Mouse (Mus musculus) regulatory T cell (primary cell): ENCODE results near the gene Rab11fip5.

Experiments used
- in situ Hi-C: fragments of 300-600 bp; cut with MboI, MseI; formaldehyde crosslinking; loops from one replicate; pipeline ENCODE4 v1.15.1; 2025; ENCODE audit warnings: high pct_unique_total_duplicates

Gene Rab11fip5

DNA sequence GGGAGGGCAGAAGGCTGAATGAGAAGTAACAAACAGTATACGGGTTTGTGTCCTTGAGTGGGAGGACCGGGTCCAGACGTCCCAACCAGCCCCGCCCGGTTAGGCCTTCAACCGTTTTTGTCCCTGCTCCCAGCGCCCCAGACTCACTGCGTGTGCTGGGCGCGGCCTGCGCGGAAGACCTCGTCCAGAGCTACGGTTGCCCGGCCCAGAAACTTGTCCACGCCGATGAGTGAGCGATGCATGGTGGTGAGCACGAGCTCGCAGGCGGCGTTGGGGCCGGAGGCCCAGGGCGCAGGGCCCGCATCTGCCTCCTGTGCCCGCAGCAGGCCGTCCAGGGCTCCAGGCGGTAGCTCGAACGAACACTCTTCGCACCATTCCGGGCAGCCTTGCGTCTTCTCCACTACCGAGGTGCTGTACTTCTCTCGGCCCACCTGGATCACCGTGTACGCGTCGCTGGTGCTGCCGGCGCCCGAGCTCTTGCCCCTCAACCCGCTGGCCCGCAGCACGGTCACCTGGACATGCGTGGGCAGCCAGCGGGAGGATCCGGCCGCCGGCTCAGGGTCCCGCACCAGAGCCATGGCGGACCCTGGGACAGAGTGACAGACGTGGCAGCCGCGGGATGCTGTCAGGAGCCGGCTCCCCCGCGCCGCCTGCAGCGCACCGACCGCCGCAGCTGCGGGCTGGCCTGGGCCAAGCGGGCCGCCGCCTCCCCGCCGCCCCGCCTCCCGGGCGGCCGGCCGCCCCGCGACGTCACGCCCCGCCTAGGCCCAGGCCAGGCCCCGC lies at the start of gene Rab11fip5:
Rab11fip5 (minus strand) TSS at position 684 of the 783 bp plus-strand sequence.
- in situ Hi-C loops = no loop called here

GRCm38 (mm10) chr6:85423836-85424379 lies 49.5 kb upstream of the Rab11fip5 start, which contains the start of gene Noto:
TSS of gene Noto (plus strand) at chr6:85423886.
- in situ Hi-C loops = no loop called here

DNA sequence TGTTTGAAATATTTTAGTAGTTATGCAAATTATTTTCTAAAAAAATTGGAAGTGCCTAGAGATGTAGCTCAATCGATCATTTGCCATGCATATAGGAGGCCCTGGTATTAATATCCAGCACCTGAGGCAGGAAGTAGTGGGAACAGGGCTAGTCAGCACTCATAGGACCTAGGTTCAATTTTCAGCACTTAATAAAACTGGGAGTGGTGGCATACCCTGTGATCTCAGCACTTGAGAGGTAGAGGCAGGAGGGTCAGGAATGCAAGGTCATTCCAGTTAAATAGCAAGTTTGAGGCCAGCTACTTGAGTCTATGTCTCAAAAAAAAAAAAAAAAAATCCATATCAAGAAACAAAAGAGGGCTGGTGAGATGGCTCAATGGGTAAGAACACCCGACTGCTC lies 44.7 kb upstream of the Rab11fip5 start:
- in situ Hi-C loops = no loop called here

- in situ Hi-C loops = no loop called here
Observed at GRCm38 (mm10) chr6:85415829-85416228, 41.4 kb upstream of the Rab11fip5 start.

DNA sequence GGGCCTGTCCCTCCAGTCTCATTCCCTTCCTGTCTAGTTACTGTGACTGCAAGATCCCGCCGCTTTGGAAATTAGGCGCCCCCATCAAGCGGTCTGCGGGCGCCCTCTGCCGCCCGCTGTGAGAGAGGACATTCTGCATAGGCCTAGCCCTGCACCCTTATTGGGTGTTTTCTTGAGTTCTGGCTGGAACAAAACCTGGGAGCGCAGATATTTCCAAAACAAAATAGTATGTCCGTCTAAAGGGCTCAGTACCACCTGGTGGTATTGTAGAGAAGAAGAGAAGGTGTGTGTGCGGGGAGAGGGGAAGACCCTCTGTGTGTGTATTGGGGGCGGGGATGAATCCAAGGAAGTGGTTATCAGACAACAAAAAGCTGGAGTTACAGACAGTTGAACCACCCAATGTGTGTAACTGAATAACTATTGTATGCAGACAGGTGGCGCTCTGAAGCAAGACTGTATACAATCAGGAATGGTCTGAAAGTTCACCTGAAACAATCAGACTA lies 36.4 kb upstream of the Rab11fip5 start:
- in situ Hi-C loops = no loop called here

DNA sequence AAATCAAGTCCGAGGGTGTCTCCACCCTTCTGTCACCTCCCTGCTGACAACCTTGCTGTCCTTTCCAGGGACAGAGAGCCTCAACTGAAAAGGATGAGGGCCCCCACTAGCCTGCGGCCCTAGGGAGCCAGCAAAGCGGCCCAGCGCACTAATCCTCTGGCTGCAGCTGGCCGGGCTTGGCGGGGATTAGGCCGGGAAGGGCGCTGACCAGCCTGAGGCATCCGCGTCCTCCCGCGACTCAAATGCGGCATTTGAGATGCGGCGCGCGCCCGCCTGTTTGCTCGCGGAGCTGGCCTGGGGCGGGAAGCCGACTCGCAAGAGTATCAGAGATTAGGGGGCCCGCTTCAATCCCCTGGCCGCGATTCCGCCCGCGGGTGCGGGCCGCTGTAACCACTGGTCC lies 34.6 kb upstream of the Rab11fip5 start:
- in situ Hi-C loops = loop anchor here (5.0 kb wide), 1 partner anchor 257 kb away; no protein-coding TSS in a partner anchor

GRCm38 (mm10) chr6:85403039-85403438 lies 28.6 kb upstream of the Rab11fip5 start:
- in situ Hi-C loops = no loop called here

- in situ Hi-C loops = no loop called here
Observed at GRCm38 (mm10) chr6:85402613-85403012, 28.2 kb upstream of the Rab11fip5 start.

DNA sequence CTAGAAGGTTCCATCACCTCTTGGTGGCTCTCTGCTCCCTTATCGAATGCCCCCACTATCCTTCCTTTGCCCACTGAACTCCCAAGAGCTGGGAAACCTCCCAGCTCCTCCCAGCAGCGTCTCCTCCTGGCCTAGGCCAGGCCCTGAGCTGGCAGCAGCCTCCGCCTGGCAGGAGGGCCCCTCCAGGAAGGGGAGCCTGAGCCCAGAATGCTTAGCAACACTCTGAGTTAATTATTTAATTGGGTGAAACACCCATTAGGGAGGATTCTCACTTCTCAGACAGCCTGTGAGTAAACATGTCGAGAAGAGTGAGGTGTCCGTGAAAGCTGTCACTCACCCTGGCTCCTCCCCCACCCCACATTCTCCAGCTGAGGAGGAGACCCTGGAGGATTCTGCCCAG lies 25.3 kb upstream of the Rab11fip5 start:
- in situ Hi-C loops = no loop called here

- in situ Hi-C loops = no loop called here
Observed at GRCm38 (mm10) chr6:85397165-85397564, 22.7 kb upstream of the Rab11fip5 start.

DNA sequence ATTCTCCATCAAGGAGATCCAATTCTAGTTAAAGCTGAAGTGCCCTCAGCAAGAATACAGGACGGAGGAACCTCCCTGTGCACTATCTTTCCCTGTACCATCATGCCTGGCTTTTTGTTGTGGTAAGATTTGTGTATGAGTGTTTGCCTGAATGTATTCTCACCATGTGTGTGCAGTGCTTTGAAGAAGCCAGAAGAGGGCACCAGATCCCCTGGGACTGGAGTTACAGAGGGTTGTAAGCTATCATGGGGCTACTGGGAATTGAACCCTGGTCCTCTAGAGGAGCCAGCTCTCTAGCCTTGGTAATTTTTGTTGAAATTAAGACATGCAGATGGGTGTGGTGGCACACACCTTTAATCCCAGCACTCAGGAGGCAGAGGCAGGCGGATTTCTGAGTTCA lies 20.9 kb upstream of the Rab11fip5 start:
- in situ Hi-C loops = no loop called here

DNA sequence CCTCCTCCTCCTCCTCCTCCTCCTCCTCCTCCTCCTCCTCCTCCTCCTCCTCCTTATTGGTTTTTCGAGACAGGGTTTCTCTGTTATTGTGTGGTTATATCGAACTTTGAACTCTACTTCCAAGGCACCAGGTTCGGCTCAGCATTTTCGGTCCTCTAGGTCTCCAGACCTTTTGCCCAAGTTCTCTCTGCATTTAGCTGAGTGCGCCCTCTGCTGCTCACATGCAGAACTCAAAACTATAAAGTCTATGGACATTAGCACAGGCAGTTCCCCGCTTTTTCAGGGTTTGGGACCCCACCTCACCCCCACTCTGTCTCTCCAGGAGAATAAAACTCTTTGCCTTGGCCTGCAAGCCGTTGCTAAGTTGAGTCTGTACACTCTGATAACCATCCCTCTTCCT lies 17.4 kb upstream of the Rab11fip5 start:
- in situ Hi-C loops = no loop called here

- in situ Hi-C loops = loop anchor here (5.0 kb wide), 1 partner anchor 41 kb away; no protein-coding TSS in a partner anchor
Observed at GRCm38 (mm10) chr6:85388608-85389007, 14.2 kb upstream of the Rab11fip5 start.

DNA sequence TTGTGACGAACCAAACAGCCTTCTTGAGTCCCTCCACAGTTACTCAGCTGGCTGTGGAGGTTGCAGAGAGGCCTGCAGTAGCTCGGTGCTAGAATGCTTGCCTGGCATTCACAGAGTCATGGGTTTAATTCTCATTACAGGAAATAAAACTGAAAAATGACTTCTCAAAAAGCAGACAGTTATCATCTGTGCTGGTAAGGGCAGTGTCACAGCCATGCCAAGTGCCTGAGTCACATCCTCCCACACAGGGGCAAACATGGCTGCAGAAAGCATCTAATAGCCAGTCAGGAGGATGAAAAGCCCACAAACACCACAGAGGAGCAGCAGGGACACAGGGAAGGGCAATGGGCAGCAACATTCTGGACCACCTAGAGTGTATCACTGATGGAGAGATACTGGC lies 8.4 kb upstream of the Rab11fip5 start:
- in situ Hi-C loops = no loop called here

DNA sequence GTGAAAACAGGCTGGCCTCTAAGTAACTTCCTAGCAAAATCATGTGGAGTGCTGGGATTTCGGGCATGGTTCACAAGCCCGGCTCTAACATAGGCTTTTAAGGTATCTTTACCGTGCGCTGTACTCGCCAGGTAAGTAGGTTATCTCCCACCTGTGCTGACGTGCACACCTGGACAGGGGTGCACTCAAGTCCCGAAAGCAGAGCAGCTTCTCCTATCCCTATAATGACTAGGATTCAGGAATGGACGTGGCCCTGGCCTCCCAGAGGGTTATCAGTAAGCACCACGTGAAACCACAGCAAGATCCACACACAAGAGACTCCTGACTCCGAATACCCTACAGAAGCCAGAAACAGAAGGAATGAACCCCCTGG lies 7.2 kb upstream of the Rab11fip5 start:
- in situ Hi-C loops = no loop called here

DNA sequence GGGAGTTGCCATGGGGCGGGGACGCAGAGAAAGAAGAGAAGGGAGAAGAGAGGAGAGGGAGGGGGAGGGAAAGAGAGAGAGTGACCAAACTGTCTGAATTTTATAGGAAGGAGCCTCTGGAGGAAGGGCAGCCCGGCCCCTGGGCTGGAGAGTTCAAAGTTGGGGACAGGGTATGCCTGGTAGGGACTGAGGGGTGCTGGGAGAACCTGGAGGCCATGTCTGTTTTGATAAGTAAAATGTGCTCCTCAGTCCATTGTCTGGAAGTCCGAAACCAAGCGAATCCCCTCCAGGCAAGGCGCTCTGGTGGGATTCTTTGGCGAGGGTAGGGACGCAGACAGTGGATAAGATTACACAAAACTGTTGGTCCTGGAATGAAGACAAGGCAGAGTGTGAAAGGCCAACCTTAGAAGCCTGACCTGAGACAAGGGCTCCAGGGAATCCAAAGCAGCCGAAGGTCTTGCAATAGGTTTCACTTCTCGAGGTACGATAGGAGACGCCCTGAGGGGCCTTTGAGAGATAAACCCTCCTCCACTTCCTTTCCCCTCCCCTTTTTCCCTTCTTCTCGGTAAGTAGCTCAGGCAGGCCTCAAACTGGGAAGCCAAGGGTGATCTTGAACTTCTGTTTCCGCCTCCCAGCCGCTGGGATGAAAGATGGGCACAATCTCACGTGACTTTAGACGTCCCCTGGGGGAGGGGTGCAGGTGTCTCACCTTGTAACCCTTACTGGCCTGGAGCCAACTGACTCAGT lies 6.6 kb upstream of the Rab11fip5 start:
- in situ Hi-C loops = no loop called here

DNA sequence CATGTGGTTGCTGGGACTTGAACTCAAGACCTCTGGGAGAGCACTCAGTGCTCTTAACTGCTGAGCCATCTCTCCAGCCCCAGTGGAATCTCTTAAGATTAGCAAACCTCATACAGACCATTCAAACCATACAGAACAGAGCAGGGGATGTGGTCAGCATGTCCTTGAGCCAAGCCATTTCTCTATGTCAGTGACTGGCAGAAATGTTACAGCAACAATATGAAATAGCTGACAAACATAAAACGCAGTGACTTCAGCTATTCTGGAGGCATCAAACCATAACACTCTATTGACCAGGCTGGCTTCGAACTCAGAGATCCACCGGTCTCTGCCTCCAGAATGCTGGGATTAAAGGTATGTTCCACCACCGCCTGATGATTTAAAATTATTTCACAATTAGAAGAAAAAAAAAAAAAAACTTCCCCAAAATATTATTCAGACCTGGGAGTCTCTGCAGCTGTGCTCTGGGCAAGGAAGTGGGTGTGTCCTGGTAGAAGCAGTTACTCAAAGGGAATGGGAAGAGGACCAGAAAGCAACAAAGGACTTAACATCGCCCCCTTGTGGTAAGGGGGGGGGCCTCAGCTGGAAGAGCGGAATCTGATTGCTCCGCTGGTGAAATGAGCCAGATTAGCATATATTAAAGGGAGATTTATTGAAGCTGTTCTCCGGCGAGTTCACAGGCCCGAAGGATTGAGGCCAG lies 5.9 kb upstream of the Rab11fip5 start:
- in situ Hi-C loops = no loop called here

DNA sequence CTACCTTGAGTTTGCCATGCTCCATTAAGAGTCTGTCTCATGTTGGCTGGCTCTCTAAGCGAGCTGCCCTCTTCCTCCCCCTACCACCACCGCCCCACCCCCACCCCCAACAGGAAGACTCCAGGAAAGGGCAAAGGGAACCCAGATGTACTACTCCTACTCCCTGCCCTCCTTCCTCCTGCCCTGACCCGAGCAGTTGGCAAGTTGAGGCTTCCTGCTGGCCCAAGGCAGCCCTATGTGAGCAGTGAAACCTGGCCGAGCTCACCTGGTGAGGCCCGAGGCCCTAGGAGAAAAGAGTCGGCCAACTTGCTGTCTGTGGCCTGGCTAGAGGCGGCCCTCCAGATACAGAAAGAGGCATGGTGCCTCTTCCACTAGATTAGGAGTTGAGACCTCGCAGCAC lies 4.2 kb upstream of the Rab11fip5 start:
- in situ Hi-C loops = no loop called here

GRCm38 (mm10) chr6:85377876-85378275 lies 3.4 kb upstream of the Rab11fip5 start:
- in situ Hi-C loops = no loop called here

- in situ Hi-C loops = no loop called here
Observed at GRCm38 (mm10) chr6:85377066-85377734, 2.8 kb upstream of the Rab11fip5 start.

DNA sequence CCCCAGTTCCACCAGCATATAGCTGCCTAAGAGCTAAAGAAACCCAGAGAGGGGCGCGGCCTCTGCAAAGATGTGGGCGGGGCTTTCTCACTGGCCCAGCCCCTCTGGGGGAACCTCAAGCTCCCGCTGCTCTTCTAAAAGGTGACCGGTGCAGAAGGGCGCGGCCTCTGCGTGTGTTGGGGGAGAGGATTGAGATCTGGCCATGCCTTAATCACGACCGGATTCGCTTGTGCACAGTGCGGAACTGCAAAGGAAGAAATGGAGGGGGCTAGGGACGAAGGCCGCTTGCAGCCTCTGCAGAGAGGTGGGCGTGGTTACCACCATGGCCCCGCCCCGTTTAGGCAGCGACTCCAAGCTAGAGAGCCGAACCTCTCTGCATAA lies 290 bp upstream of the Rab11fip5 start:
- in situ Hi-C loops = no loop called here
